Mouse (Mus musculus): Measurements from ENCODE around the gene Ankrd24. TPM values are rescaled to one million over a fixed set of nuclear protein-coding genes. Genes with fewer than 3 reads are reported as not detected.

Gene Ankrd24
- total RNA-seq, 2 experiments from 2014 or later: 9.4 to 10.1 TPM

- no peak for DNase-seq (ENCODE audit: low spot score)
These were observed 24.0 kb upstream of the Ankrd24 start for GRCm38 (mm10) chr10:81604019-81604967.

DNA sequence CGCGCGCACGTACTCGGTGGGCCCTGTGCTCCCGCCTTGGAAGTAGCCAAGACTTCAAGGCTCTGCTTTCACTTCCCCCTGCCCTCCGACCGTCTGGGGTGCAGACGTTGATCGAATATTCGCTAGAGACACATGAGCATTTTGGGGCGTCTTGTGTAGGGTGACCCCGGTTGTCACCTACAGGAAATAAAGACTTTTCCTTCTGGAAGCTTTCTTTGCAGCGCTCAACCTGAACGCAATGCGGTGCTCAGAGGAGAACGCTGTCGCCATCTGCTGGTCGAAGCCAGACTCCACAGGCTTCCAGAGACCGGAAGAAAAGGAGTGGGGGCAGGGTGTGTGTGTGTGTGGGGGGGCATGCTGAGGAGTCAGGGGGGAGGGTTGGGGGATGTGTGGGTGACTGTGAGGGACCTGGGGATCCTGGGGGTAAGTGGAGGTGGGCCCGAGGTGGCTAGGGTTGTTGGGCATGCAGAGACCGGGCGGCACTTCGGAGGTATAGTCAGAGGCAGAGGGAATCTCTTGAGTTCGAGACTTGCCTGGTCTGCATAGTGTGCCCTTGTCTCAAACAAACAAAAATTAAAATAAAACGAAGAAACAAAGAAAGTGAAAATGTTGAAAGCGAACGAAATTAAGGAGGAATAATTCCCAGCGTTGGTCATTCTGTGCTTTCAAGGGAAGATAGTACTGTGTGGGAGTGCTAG is 23.2 kb upstream of the Ankrd24 start:
- peak; percentile 65 for DNase-seq (ENCODE audit: low spot score)
- intact Hi-C loops (cut with DNase I): loop anchor here (2.0 to 5.0 kb wide), 3 partner anchors 32 to 103 kb away; partner anchors contain the start of gene S1pr4

More at GRCm38 (mm10) chr10:81604019-81604967, 24.0 kb upstream of the Ankrd24 start:
- intact Hi-C loops (cut with DNase I): loop anchor here (2.0 to 5.0 kb wide), 3 partner anchors 31 to 102 kb away; partner anchors contain the start of gene S1pr4

DNA sequence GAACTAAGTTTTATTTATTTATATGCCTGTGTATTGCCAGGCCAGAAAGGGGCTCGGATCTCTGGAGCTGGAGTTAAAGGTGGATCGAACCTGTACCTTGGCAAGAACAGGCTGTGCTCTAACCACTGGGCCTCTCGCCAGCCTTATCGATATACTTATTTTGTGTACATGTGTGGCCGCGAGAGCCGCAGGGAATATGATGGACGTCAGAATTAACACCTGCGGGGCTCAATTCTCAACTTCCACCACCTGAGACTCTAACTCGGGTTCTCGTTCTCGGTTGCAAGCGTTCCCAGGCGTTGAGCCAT is 22.7 kb upstream of the Ankrd24 start:
- no peak for DNase-seq (ENCODE audit: low spot score)
- intact Hi-C loops (cut with DNase I): loop anchor here (2.0 kb wide), 2 partner anchors 33 to 41 kb away; no protein-coding TSS in a partner anchor

GRCm38 (mm10) chr10:81605974-81606751 is 22.2 kb upstream of the Ankrd24 start, which contains the start of gene BC025920:
BC025920 (plus strand) TSS chr10:81606270.
- intact Hi-C loops (cut with DNase I): loop anchor here (2.0 kb wide), 2 partner anchors 33 to 41 kb away; no protein-coding TSS in a partner anchor
- DNase-seq (ENCODE audit: low spot score): peak; percentile 94

DNA sequence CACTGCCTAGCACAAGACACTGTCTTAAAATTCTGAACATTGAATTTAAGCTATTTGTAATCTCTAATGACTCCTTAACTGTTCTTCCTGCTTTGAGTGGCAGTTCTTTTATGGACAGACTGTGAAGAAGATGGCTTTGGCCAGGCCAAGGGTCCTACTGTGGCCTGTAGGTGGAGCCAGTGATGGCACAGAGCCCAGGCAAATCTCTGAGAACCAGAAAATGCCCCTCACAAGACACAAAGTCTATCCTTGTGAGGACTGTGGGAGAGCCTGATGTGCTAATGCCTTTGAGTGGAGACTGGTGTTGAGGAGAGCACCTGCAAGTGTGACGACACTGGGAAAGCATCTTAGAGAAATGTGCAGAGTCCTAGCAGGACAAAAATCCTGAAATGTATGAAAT is 20.0 kb upstream of the Ankrd24 start:
- no peak for DNase-seq (ENCODE audit: low spot score)
- intact Hi-C loops (cut with DNase I): no loop called here

GRCm38 (mm10) chr10:81612779-81613178 is 15.6 kb upstream of the Ankrd24 start:
- no peak for DNase-seq (ENCODE audit: low spot score)
- intact Hi-C loops (cut with DNase I): no loop called here

DNA sequence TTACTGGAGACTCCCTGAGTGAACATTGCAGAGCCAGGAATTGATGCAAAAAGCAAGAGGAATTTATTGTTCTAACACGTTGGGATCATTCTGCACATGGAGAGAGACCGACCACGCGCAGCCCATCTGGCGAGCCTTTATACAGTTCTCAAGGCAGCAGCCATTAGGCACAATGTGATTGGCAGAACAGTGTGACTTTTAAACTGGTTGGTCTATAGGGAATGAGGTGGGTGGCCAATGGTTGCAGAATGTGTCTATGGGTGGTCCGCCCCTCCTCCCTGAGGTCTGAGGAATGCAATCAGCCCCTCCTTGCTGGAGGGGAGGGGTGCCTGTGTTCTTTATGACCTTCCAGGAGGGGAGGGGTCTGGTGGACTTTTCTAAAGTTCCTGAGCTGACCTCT is 12.9 kb upstream of the Ankrd24 start:
- DNase-seq (ENCODE audit: low spot score): no peak
- intact Hi-C loops (cut with DNase I): no loop called here

GRCm38 (mm10) chr10:81619976-81620375 is 8.4 kb upstream of the Ankrd24 start:
- no peak for DNase-seq (ENCODE audit: low spot score)
- intact Hi-C loops (cut with DNase I): loop anchor here (10.0 kb wide), 1 partner anchor 1005 kb away; the partner anchor contains the start of genes 1190007I07Rik and Tdg

- no peak for DNase-seq (ENCODE audit: low spot score)
- intact Hi-C loops (cut with DNase I): loop anchor here (10.0 kb wide), 1 partner anchor 1004 kb away; the partner anchor contains the start of genes 1190007I07Rik and Tdg
These were observed 7.6 kb upstream of the Ankrd24 start for GRCm38 (mm10) chr10:81620786-81621185.

DNA sequence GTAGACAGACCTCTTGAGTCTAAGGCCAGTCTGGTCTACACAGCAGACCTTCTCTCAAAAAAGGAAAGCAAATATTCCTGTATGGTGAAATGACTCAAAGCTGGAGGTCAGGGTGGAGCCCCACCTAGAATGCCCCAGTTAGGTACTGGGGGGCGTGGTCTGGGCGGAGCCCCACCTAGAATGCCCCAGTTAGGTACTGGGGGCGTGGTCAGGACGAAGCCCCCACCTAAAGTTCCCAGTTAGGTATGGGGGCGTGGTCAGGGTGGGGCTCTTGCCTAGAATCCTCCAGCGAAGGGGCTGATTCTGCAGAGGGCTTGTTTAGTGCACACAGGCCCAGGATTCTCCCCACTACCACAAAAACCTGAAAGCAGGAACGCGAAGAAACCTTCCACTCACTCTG is 4.9 kb upstream of the Ankrd24 start:
- intact Hi-C loops (cut with DNase I): loop anchor here (10.0 kb wide), 1 partner anchor 1001 kb away; the partner anchor contains the start of genes 1190007I07Rik and Tdg
- DNase-seq (ENCODE audit: low spot score): no peak

DNA sequence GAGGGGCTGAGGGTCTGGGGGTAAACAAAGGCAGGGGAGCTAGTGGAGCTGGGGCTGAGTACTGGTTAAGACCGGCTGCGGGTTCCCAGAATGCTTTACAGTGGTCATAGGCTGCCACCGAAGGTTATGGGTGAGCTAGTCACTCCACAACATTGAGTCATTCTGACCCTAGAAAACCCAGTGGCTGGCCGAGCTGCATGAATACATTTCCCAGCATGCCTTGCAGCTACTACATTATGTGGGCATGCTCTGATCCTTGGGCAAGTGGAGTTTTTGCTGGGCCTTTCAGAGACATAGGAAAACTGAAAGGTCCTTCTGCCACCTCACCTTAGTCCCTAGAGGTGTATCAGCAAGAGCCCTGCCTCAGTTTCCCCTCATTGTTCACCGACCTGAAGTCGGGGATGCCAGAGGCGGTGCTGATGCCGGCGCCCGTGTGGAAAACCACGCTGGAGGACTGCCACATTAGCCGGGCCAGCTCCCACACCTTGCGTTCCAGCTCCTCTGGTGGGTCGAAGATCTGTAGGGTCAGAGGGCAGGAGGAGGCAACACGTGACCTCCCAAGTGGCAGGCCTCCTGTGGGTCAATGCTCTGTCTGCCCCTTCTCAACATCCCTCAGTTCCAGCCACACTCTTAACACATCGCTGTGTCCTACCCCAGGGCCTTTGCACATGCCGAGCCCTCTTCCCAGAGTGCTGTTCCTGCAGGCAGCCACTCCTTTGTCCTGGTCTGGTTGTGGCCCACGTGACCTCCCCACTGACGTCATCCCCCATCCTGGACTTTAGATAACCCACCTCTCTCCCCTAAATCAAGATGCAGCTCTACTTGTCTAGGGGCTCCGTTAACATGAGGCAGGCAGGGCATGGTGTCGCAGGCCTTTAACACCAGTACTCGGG is 2.0 kb upstream of the Ankrd24 start:
- intact Hi-C loops (cut with DNase I): loop anchor here (5.0 to 10.0 kb wide), 2 partner anchors 546 to 998 kb away; partner anchors contain the start of genes 1190007I07Rik and Tdg
- no peak for DNase-seq (ENCODE audit: low spot score)

DNA sequence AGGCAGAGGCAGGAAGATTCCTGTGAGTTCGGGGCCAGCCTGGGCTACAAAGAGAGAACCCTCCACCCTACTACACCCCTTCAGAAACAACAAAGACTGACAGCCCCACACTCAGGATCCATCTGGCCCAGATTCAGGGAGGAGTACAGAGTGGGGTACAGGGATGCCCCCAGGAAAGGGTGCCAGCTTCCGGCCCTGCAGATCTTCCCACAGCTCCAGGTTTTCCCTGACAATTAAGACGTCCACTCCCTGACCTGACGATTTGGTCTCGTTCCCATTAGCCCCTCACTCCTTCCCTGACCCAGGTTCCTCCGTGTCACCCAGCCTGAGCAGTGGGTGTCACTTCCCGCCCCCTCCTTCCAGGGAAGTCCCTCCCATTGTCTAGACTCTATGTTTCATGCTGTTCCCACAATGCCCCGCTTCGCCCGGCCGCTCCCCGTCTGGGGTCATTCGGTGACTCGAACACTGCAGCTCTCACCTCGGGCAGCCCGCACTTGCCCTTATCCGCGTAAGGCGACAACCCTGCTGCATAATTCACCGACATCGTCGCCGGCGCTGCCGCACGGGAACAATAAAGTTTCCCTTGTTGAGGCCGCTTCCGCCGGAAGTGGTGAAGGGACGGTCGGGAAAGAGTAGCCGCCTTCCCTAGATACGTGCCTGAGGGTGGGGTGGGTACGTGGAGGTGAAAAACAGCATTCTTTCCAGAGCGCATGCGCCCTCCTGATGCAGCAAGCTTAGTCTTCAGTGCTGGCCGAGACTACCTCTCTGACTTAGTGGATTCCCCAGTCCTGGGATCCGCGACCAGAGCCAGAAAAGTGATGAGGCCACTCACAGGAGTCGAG is 1.1 kb upstream of the Ankrd24 start, which contains the start of gene Sirt6:
Gene Sirt6, minus strand, starts transcription at position 804 of the 842 bp plus-strand sequence.
- peak; percentile 87 for DNase-seq (ENCODE audit: low spot score)
- intact Hi-C loops (cut with DNase I): loop anchor here (5.0 to 10.0 kb wide), 2 partner anchors 545 to 998 kb away; partner anchors contain the start of genes 1190007I07Rik and Tdg

DNA sequence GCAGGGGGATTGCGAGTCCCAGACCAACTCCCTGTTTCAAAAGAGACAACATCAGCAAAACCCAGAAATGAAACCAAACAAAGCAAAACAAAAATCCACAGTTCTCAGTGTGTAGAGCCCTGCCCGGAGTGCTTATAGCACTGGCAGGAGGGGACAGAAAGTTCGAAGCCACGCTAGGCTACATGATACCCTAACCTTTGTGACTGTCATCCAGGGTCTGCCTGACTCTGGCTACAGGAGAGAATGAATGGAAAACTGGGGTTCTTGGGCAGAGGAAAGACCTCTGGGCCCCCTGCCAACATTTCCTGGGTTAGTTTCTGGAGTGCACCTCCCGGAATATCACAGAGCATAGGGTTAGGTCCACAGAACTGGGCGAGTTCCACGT is 512 bp upstream of the Ankrd24 start:
- no peak for DNase-seq (ENCODE audit: low spot score)
- intact Hi-C loops (cut with DNase I): loop anchor here (5.0 to 10.0 kb wide), 2 partner anchors 544 to 997 kb away; partner anchors contain the start of genes 1190007I07Rik and Tdg

DNA sequence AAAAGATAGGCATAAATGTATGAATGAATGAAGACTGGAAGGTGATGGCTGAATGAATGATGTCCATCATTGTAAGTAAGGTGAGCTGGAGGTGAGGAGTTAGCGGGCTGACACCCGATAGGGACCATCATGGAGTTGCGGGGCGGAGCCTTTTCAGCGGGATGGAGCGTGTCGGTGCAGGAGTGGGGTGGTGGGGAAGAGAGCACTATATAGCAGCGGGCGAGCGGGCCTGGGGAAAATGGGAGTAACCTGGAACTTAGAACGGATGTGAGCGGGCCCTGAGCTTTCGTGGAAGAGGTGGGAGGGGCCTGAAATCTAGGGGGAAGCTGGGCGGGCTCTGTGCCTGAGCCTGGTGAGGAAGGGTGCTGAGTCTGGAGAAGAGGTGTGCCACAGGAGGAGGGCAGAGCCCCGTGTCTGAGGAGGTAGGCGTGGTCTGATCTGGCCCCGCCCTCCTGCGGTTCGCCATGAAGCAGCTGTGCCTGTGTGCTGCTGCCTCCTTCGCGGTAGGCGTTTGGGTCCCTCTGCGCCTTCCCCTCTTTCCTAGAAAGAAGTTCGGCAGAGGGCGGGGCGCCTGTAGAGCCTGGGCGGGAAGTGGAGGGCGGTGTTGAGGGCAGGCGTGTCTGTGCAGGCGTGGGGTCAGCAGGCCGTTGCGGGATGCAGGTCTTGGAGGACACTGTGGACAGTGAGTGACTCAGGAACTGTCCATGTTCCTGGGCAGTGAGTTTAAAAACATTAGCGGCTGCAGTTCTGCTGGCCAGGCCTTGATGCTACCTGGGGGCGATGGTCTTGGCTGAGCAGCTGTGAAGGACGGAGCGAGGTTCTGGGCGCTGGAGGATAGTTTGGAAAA is 5.1 kb downstream of the Ankrd24 start:
- intact Hi-C loops (cut with DNase I): no loop called here
- DNase-seq (ENCODE audit: low spot score): peak; percentile 68

GRCm38 (mm10) chr10:81636338-81636737 is 8.0 kb downstream of the Ankrd24 start:
- intact Hi-C loops (cut with DNase I): no loop called here
- DNase-seq (ENCODE audit: low spot score): no peak

GRCm38 (mm10) chr10:81638101-81638500 is 9.8 kb downstream of the Ankrd24 start:
- intact Hi-C loops (cut with DNase I): no loop called here

More at GRCm38 (mm10) chr10:81638101-81638500, 9.8 kb downstream of the Ankrd24 start:
- no peak for DNase-seq (ENCODE audit: low spot score)

Data from heart, postnatal 25 days (tissue).